Mouse (Mus musculus) stomach, postnatal 0 days (tissue): ENCODE results near the gene Cdc27. TPM values are rescaled to one million over a fixed set of nuclear protein-coding genes. Genes with fewer than 3 reads are reported as not detected.

Experiments
- ATAC-seq: fragments of 200-750 bp; cut with Nextera tagmentation; 2 replicates; pipeline ENCODE4 v1.8.0; 2017; ENCODE audit not compliant: low FRiP score, low TSS enrichment
- DNase-seq: peaks from one replicate; pipeline ENCODE4 v3.0.0-alpha.2; 2016; ENCODE audit warnings: low spot score
- H3K27ac ChIP-seq: fragments of 300-500 bp; sonication (generic); replicated peaks from 2 replicates; pipeline ENCODE4 v1.5.1; 2014; ENCODE audit warnings: mild to moderate bottlenecking, control low read depth
- H3K27me3 ChIP-seq: fragments of 300-500 bp; sonication (generic); 2 replicates; pipeline ENCODE4 v1.6.1; 2014; ENCODE audit warnings: low read length; ENCODE audit not compliant: control insufficient read depth, insufficient read depth
- H3K36me3 ChIP-seq: fragments of 300-500 bp; sonication (generic); 2 replicates; pipeline ENCODE4 v1.6.1; 2014; ENCODE audit warnings: low read length, mixed read lengths; ENCODE audit not compliant: control insufficient read depth, insufficient read depth
- H3K4me1 ChIP-seq: fragments of 300-500 bp; sonication (generic); replicated peaks from 2 replicates; pipeline ENCODE4 v1.6.1; 2014; ENCODE audit warnings: antibody characterized with exemption; ENCODE audit not compliant: control insufficient read depth, insufficient read depth
- H3K4me2 ChIP-seq: fragments of 300-500 bp; sonication (generic); replicated peaks from 2 replicates; pipeline ENCODE4 v1.6.1; 2014; ENCODE audit warnings: low read depth, mild to moderate bottlenecking, control low read depth, moderate library complexity
- H3K4me3 ChIP-seq: fragments of 300-500 bp; sonication (generic); 2 replicates; pipeline ENCODE4 v1.5.1; 2014; ENCODE audit warnings: low read depth, low read length, control low read depth
- H3K9ac ChIP-seq: fragments of 300-500 bp; sonication (generic); 2 replicates; pipeline ENCODE4 v1.6.1; 2014; ENCODE audit warnings: mild to moderate bottlenecking, low read length, control low read depth, mixed read lengths
- H3K9me3 ChIP-seq: fragments of 300-500 bp; sonication (generic); 2 replicates; pipeline ENCODE4 v1.6.1; 2016; ENCODE audit warnings: low read length; ENCODE audit not compliant: control insufficient read depth
- CTCF ChIP-seq: IDR thresholded peaks from 2 replicates; pipeline ENCODE4 v1.5.1; 2016; ENCODE audit warnings: antibody characterized with exemption, low read depth, mild to moderate bottlenecking, moderate library complexity
- EP300 ChIP-seq: optimal IDR thresholded peaks from 2 replicates; pipeline ENCODE3; 2016; ENCODE audit warnings: antibody characterized with exemption
- WGBS: fragments of 180-500 bp; shearing (Covaris S2); extraction: QIAGEN DNeasy Blood & Tissue Kit; methylation state at CpG from one replicate; pipeline ENCODE4 v1.1.7; 2014; 5-methylcytosine and 5-hydroxymethylcytosine counted together
- polyA plus RNA-seq: library from polyadenylated mRNA; unstranded; fragments of >200 nt; fragmentation: Nextera tagmentation; extraction: Ambion mirVana; gene quantifications from 2 replicates; pipeline ENCODE4 v1.2.1, GENCODE M21; 2015

Cdc27 gene
- polyA plus RNA-seq, 1 experiment from 2014 or later: 13.9 TPM

DNA sequence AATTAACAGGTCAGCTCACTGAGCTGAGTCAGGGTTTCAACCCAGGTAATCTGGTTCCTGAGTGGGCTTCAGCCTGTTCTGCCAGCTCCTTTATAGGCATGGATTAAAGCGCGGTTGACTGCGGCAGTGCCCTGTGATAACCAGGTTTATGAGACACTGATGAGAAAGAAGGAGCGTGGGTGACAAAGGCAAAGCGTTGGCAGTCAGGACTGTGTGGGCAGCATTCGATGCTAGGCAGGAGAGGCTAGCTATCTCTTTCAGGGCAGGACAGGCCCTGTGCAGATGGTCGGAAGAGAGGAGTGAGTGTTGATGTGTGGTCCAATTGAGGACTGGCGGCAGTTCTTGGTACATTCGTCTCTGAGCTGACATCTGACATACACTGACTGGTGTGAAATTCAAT, 17.3 kb upstream of the Cdc27 start:
- no peaks in the 10 kb centered on the region for H3K27me3 ChIP-seq
- DNase-seq (no peak), ATAC-seq (no peak)
- no peaks in the 10 kb centered on the region for H3K36me3 ChIP-seq
- H3K9ac ChIP-seq: no peak overlapping the region
- TF ChIP-seq EP300 (no peak), CTCF (no peak)
- H3K4me1 ChIP-seq: no peaks in the 10 kb centered on the region
- WGBS: 80% methylated on average over 9 of the region's 9 CpGs
- no peaks in the 10 kb centered on the region for H3K9me3 ChIP-seq
- H3K27ac ChIP-seq: no peak overlapping the region
- no peak overlapping the region for H3K4me2 ChIP-seq
- no peak overlapping the region for H3K4me3 ChIP-seq

DNA sequence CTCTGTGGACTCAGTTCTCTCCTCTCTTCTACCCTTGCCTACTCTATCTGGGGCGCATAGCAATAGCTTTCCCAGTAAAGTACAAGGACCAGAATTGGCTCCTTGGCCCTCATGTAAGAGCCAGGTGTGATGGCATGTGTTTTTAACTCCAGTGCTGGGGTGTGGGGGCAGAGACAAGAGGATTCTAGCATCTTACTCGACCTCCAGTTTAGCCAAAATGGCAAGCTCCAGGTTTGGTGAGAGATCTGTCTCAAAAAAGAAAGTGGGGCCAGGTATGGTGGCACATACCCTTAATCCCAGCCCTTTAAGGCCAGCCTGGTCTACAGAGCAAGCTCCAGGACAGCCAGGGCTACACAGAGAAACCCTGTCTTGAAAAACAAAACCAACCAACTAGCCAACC, 16.4 kb upstream of the Cdc27 start:
- Histone ChIP-seq H3K4me1 (no peaks in the 10 kb centered on the region), H3K4me2 (no peak overlapping the region), H3K27ac (no peak overlapping the region), H3K9me3 (no peaks in the 10 kb centered on the region), H3K36me3 (no peaks in the 10 kb centered on the region), H3K9ac (no peak overlapping the region), H3K27me3 (no peaks in the 10 kb centered on the region), H3K4me3 (no peak overlapping the region)
- DNase-seq (no peak), ATAC-seq (no peak)
- 76% methylated on average over 2 of the region's 2 CpGs for WGBS
- TF ChIP-seq EP300: no peak
- TF ChIP-seq CTCF: no peak

DNA sequence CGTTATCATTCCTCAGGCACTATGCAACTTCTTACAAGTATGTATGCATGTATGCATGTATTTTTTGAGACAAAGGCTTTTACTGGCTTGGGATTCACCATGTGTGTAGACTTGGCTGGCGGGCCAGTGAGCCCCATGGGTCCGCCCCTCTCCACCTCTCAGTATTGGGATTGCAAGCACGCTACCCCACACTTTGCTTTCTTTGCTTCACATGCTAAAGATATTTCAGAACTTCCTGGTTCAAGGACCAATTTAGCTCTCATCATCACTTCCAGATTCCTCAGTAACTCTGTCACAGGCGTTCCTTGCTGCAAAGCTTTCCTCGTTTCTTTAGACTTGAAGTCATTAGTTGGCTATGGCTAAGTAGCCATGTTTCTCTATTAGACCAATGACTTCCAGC, 15.7 kb upstream of the Cdc27 start:
- H3K36me3 ChIP-seq: no peaks in the 10 kb centered on the region
- no peak for ATAC-seq
- no peaks in the 10 kb centered on the region for H3K27me3 ChIP-seq
- H3K27ac ChIP-seq: no peak overlapping the region
- 85% methylated on average over 6 of the region's 6 CpGs for WGBS
- no peaks in the 10 kb centered on the region for H3K4me1 ChIP-seq
- no peak for DNase-seq
- H3K9me3 ChIP-seq: no peaks in the 10 kb centered on the region
- no peak overlapping the region for H3K4me2 ChIP-seq
- no peak for TF ChIP-seq CTCF
- no peak overlapping the region for H3K4me3 ChIP-seq
- H3K9ac ChIP-seq: no peak overlapping the region

DNA sequence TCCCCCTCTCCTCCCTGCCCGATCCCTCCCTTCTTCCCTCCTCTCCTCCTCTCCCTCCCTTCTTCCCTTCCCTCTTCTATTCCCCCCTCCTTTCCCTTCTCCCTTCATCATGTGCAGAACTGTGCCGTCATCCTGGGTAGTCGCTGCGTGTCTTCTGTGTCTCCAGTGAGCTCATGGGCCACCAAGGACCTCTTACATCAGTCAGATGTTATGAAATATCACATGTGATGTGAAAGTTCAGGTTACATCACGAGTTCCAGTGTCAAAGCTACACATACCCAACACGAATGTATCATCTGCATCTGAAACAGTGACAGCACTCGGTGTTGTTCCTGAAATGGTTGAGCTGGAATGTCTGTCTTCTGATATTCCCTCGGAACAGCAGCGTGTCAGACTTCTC, 14.8 kb upstream of the Cdc27 start:
- no peak for ATAC-seq
- Histone ChIP-seq H3K9ac (no peak overlapping the region), H3K4me2 (no peak overlapping the region), H3K4me1 (no peaks in the 10 kb centered on the region), H3K36me3 (no peaks in the 10 kb centered on the region), H3K27ac (no peak overlapping the region), H3K9me3 (no peaks in the 10 kb centered on the region), H3K27me3 (no peaks in the 10 kb centered on the region), H3K4me3 (no peak overlapping the region)
- WGBS: 74% methylated on average over 9 of the region's 9 CpGs
- DNase-seq: no peak
- TF ChIP-seq EP300 (no peak), CTCF (no peak)

DNA sequence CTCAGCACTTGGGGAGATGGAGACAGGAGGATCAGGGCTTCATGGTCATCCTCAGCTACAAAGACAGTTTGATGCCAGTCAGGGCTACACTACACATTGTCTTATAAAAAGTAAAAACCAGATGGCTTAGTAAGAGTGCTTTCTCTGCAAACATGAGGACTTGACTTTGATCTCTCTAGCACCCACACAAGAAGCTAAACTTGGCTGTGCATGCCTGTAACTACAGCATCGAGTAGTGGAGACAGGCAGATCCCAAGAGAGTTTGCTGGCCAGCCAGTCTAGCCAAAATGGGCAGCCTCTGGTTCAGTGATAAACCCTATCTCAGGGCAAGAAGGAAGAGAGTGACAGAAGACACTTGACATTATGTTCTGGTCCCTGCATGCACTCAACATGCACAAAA, 13.1 kb upstream of the Cdc27 start:
- H3K4me2 ChIP-seq: no peak overlapping the region
- H3K27ac ChIP-seq: no peak overlapping the region
- H3K27me3 ChIP-seq: no peaks in the 10 kb centered on the region
- no peaks in the 10 kb centered on the region for H3K36me3 ChIP-seq
- H3K4me1 ChIP-seq: no peaks in the 10 kb centered on the region
- WGBS: 73% methylated on average over 1 of the region's 1 CpGs
- no peak overlapping the region for H3K4me3 ChIP-seq
- H3K9ac ChIP-seq: no peak overlapping the region
- H3K9me3 ChIP-seq: no peaks in the 10 kb centered on the region
- DNase-seq (no peak), ATAC-seq (no peak)
- no peak for TF ChIP-seq CTCF
- no peak for TF ChIP-seq EP300

DNA sequence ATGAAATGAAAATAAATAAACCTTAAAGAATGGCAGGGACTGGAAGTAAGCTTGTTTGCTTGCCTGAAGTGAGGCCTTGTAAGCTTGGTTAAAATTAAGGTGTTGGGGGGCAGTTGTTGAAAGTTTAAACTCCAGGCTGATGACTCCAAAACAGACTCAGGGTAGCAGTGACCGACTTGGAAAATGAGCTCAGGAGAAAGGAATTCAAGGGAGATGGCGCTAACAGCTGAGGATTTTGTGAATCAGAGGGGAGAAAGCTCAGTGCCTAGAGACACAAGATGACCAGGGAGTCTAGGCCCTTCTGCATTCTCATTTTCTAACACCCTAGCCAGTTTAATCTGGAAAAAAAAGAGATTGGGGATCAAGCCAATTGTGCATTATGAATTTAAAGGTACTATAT, 10.6 kb upstream of the Cdc27 start:
- no peak; the same call in 1 of the 2 replicates for ATAC-seq

More for the DNA sequence above, 10.6 kb upstream of the Cdc27 start:
- Histone ChIP-seq H3K4me1 (no peaks in the 10 kb centered on the region), H3K9me3 (no peaks in the 10 kb centered on the region), H3K36me3 (no peaks in the 10 kb centered on the region), H3K4me3 (no peak overlapping the region), H3K4me2 (no peak overlapping the region), H3K27ac (no peak overlapping the region), H3K27me3 (no peaks in the 10 kb centered on the region), H3K9ac (no peak overlapping the region)
- TF ChIP-seq CTCF (no peak), EP300 (no peak)
- 34% methylated on average over 2 of the region's 2 CpGs for WGBS
- no peak for DNase-seq
